ENCODE assay signal across 30 mouse cellular contexts in the genomic region with DNA sequence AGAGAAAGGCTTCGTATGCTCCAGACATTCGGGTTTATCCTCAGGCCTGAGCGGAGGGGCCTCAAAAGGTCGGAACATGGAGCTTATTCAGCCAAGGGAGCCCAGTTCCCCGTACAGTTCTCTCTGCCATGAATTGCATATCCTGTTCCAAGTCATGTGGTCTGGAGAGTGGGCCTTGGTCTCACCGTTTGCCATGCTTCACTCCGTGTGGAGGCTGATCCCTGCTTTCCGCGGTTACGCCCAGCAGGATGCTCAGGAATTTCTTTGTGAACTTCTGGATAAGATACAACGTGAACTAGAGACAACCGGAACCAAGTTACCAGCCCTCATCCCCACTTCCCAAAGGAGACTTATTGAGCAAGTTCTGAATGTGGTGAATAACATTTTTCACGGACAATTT. TPM values are rescaled to one million over a fixed set of nuclear protein-coding genes. Genes with fewer than 3 reads are reported as not detected.
A peak's percentile ranks its signal among the peaks of the same experiment; 100 is the strongest.
DNase-seq lines count a peak whose midpoint lies in the region; ATAC-seq lines count a peak whose summit lies in the region.
"Had no signal": no experiment of that assay in that cellular context is flagged by ENCODE, and none has a peak within 500 bp of the region (broad histone marks: within the 10 kb centered on the region; RNA-seq: fewer than 3 reads in every experiment).

No protein-coding gene starts in this region.

- H3K9ac ChIP-seq in neural tube, embryonic 11.5 days (ENCODE audit: low read length): no peak overlapping the region
- H3K9ac ChIP-seq: embryonic facial prominence, embryonic 13.5 days; forebrain, embryonic 12.5 days; forebrain, embryonic 15.5 days; heart, embryonic 13.5 days; hindbrain, embryonic 14.5 days had no signal

- H3K4me2 ChIP-seq in neural tube, embryonic 11.5 days (ENCODE audit: low read depth): no peak overlapping the region
- H3K4me2 ChIP-seq: embryonic facial prominence, embryonic 13.5 days; forebrain, embryonic 12.5 days; forebrain, embryonic 15.5 days; heart, embryonic 13.5 days; hindbrain, embryonic 14.5 days had no signal

- H3K27me3 ChIP-seq in neural tube, embryonic 11.5 days (ENCODE audit: control insufficient read depth, insufficient read depth, low read length): no peaks in the 10 kb centered on the region
- H3K27me3 ChIP-seq: embryonic facial prominence, embryonic 13.5 days; forebrain, embryonic 12.5 days; forebrain, embryonic 15.5 days; heart, embryonic 13.5 days had no signal

- H3K36me3 ChIP-seq in neural tube, embryonic 11.5 days (ENCODE audit: control insufficient read depth, insufficient read depth, low read length): peaks cover 7% of the 10 kb centered on the region
- H3K36me3 ChIP-seq: forebrain, embryonic 15.5 days had no signal

- H3K27ac ChIP-seq in neural tube, embryonic 11.5 days (ENCODE audit: low read depth, low read length): no peak overlapping the region
- H3K27ac ChIP-seq: embryonic facial prominence, embryonic 10.5 days; embryonic facial prominence, embryonic 13.5 days; forebrain, embryonic 12.5 days; forebrain, embryonic 15.5 days; heart, embryonic 10.5 days; heart, embryonic 13.5 days; hindbrain, embryonic 14.5 days; hindbrain, postnatal 0 days had no signal

- no peak overlapping the region for H3K4me3 ChIP-seq in neural tube, embryonic 11.5 days (ENCODE audit: low read depth, low read length)
- H3K4me3 ChIP-seq: embryonic facial prominence, embryonic 10.5 days; embryonic facial prominence, embryonic 13.5 days; erythroblast, embryonic 14.5 days; forebrain, embryonic 12.5 days; forebrain, embryonic 15.5 days; heart, embryonic 10.5 days; heart, embryonic 13.5 days had no signal

- 94% methylated on average over 13 of the region's 13 CpGs for WGBS in neural tube, embryonic 11.5 days

- H3K4me1 ChIP-seq in neural tube, embryonic 11.5 days (ENCODE audit: control insufficient read depth, insufficient read depth, low read length): no peaks in the 10 kb centered on the region
- H3K4me1 ChIP-seq: embryonic facial prominence, embryonic 10.5 days; embryonic facial prominence, embryonic 13.5 days; forebrain, embryonic 12.5 days; forebrain, embryonic 15.5 days; heart, embryonic 10.5 days; heart, embryonic 13.5 days had no signal

- DNase-seq in neural tube, embryonic 11.5 days (ENCODE audit: low spot score): peak; percentile 7
- no peak for DNase-seq in neural tube, embryonic 10.5 days (ENCODE audit: extremely low spot score, low spot score)
- DNase-seq in ES-CJ7 (ENCODE audit: low read depth, low spot score) (peak; percentile 49), R1 (ENCODE audit: low read depth, low spot score) (peak; percentile 62)
- no peak for DNase-seq in adrenal gland, adult 8-10 months
- DNase-seq in gastrocnemius, adult 8-10 months (ENCODE audit: low spot score in 2 of 2): no peak
- DNase-seq: adrenal gland, adult 2 months; adrenal gland, postnatal 25 days; cerebellum, adult 11-12 months; cerebellum, adult 8-10 months; cerebellum, postnatal 10 days; cerebellum, postnatal 36 days; embryo, embryonic 11 days; gastrocnemius, postnatal 14 days; heart, adult 18-20 months; heart, postnatal 14 days; heart, postnatal 4 days; kidney, adult 11 months had no signal

- H3K9me3 ChIP-seq in neural tube, embryonic 11.5 days (ENCODE audit: control insufficient read depth, low read length): peaks cover 4% of the 10 kb centered on the region; the same call in 1 of the 2 replicates
- H3K9me3 ChIP-seq: forebrain, embryonic 15.5 days had no signal

- ATAC-seq in neural tube, embryonic 11.5 days (ENCODE audit: insufficient read depth, low FRiP score, low TSS enrichment): no peak
- ATAC-seq: CD4-positive, CD25-positive, alpha-beta regulatory T cell, adult 4 months; forebrain, embryonic 15.5 days; hindbrain, postnatal 0 days; inflammation-experienced regulatory T-cells, adult 6 months had no signal

RNA-seq across cellular contexts. Expression of gene Usp44, which starts 15.4 kb away (rescaled TPM):
- polyA plus RNA-seq in neural tube, embryonic 11.5 days (2014; fragmentation: Nextera tagmentation; extraction: Ambion mirVana): 6.4 and 9.1 TPM in 2 replicates
- not detected for total RNA-seq in adrenal gland, adult 8-10 months (2022)
- under 1 TPM in 3 of 4 experiments, not detected in 1; 0.34 to 0.67 (median 0.48) TPM for total RNA-seq in gastrocnemius, adult 8-10 months (2022)
- total RNA-seq: adrenal gland, adult 2 months; adrenal gland, postnatal 25 days; heart, adult 18-20 months had no signal
- polyA plus RNA-seq: adrenal gland, adult 2 months; CD4-positive, CD25-positive, alpha-beta regulatory T cell, adult 4 months; cortical plate, adult 2 months; erythroblast, embryonic 14.5 days had no signal

RNA-seq across cellular contexts. Expression of gene Metap2, which starts 50.2 kb away (rescaled TPM):
- 244 and 253 TPM in 2 replicates for polyA plus RNA-seq in neural tube, embryonic 11.5 days (2014; fragmentation: Nextera tagmentation; extraction: Ambion mirVana)
- 100 to 1,000 TPM; 159 to 224 (median 194) TPM for total RNA-seq in adrenal gland, adult 8-10 months (2022)
- 100 to 1,000 TPM; 123 to 209 (median 165) TPM for total RNA-seq in gastrocnemius, adult 8-10 months (2022)

Comparison
In these comparisons a context has a peak if more than half of its experiments do, and no peak if none do; other contexts are left out.
1. DNase-seq: peak in neural tube, embryonic 11.5 days (single experiment), ES-CJ7 (single experiment) and R1 (single experiment); none in neural tube, embryonic 10.5 days (single experiment), adrenal gland, adult 8-10 months (single experiment) and gastrocnemius, adult 8-10 months (0 of 2).